Mouse (Mus musculus) layer of hippocampus, adult 18-20 months (tissue): ENCODE measurements at regions not wholly inside any gene's neighbourhood (a gene's known extent, or its start where the extent isn't known, plus 50 kb on each side); places are given as distances from the start of the nearest gene placed in this dataset.

Source experiments
- DNase-seq, 2 experiments: peaks; one replicate each; pipeline ENCODE4 v3.0.0; 2022; ENCODE audit warnings: low spot score in 2 of 2

GRCm38 (mm10) chr5:40441239-40441638 lies 686.0 kb upstream of the Hs3st1 start:
- DNase-seq: no peak

GRCm38 (mm10) chr5:40402721-40403120 lies 647.4 kb upstream of the Hs3st1 start:
- DNase-seq: peak in 1 of 2 experiments; percentile 10

GRCm38 (mm10) chr5:40394798-40395197 lies 639.5 kb upstream of the Hs3st1 start:
- peak in 1 of 2 experiments; percentile 4 for DNase-seq

GRCm38 (mm10) chr5:40389591-40389990 lies 634.3 kb upstream of the Hs3st1 start:
- DNase-seq: no peak

GRCm38 (mm10) chr5:40366956-40367355 lies 611.7 kb upstream of the Hs3st1 start:
- no peak for DNase-seq

GRCm38 (mm10) chr5:40331237-40331636 lies 576.0 kb upstream of the Hs3st1 start:
- DNase-seq: no peak

- no peak for DNase-seq
These were observed 553.2 kb upstream of the Hs3st1 start for GRCm38 (mm10) chr5:40308510-40308909.

GRCm38 (mm10) chr5:40304777-40305176 lies 549.5 kb upstream of the Hs3st1 start:
- DNase-seq: peak in 1 of 2 experiments; percentile 4

GRCm38 (mm10) chr5:40294868-40295693 lies 539.8 kb upstream of the Hs3st1 start:
- no peak for DNase-seq

GRCm38 (mm10) chr5:40282330-40282729 lies 527.1 kb upstream of the Hs3st1 start:
- DNase-seq: no peak

- peak; percentile 1 to 43 for DNase-seq
These were observed 491.4 kb upstream of the Hs3st1 start for GRCm38 (mm10) chr5:40246664-40247063.
